33 mouse cellular contexts compared by ENCODE assay signal in the genomic region with DNA sequence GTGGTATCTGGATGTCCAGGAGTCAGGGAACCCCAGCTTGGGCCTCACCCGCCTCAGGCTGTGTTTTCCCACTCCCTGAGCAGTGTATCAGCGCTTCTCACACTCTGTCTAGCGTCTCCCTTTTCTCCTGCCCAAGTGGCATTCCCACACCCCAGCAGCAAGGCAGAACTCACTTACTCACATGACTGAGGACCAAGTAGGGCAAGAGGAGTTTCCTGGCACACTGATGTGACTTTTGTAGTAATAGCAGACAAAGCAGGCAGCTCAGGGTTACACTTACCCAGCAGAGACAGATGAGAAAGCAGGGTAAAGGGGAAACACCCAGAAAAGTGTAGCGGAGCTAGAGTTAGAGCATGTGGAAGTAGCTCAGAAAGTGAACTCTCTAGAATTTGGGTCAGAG. TPM values are rescaled to one million over a fixed set of nuclear protein-coding genes. Genes with fewer than 3 reads are reported as not detected.
DNase-seq lines count a peak whose midpoint lies in the region; ATAC-seq lines count a peak whose summit lies in the region.
"Had no signal": no experiment of that assay in that cellular context is flagged by ENCODE, and none has a peak within 500 bp of the region (broad histone marks: within the 10 kb centered on the region; RNA-seq: fewer than 3 reads in every experiment).

No protein-coding gene starts in this region.

- no peaks in the 10 kb centered on the region for H3K9me3 ChIP-seq in heart, embryonic 11.5 days (replicated peaks; ENCODE audit: control insufficient read depth, low read length)
- H3K9me3 ChIP-seq in intestine, embryonic 16.5 days (ENCODE audit: control insufficient read depth, low read length) = no peaks in the 10 kb centered on the region
- H3K9me3 ChIP-seq: forebrain, embryonic 10.5 days; forebrain, embryonic 13.5 days; heart, embryonic 12.5 days; heart, embryonic 15.5 days had no signal

- WGBS in heart, embryonic 11.5 days (ENCODE audit: insufficient replicate concordance) = 70% methylated on average over 4 of the region's 4 CpGs
- 67% methylated on average over 4 of the region's 4 CpGs for WGBS in intestine, embryonic 16.5 days

- no peaks in the 10 kb centered on the region for H3K27me3 ChIP-seq in heart, embryonic 11.5 days (ENCODE audit: control insufficient read depth, insufficient read depth, low read length)
- H3K27me3 ChIP-seq in intestine, embryonic 16.5 days (replicated peaks; ENCODE audit: control insufficient read depth, insufficient read depth, low read length) = no peaks in the 10 kb centered on the region
- H3K27me3 ChIP-seq: forebrain, embryonic 13.5 days; heart, embryonic 12.5 days; heart, embryonic 15.5 days had no signal

- H3K36me3 ChIP-seq in heart, embryonic 11.5 days (ENCODE audit: control insufficient read depth, insufficient read depth, low read length) = no peaks in the 10 kb centered on the region
- H3K36me3 ChIP-seq in intestine, embryonic 16.5 days (ENCODE audit: control insufficient read depth, insufficient read depth, low read length) = no peaks in the 10 kb centered on the region
- H3K36me3 ChIP-seq: forebrain, embryonic 10.5 days; heart, embryonic 12.5 days; heart, embryonic 15.5 days had no signal

- no peak overlapping the region for H3K4me3 ChIP-seq in heart, embryonic 11.5 days (ENCODE audit: low read depth, low read length)
- H3K4me3 ChIP-seq in intestine, embryonic 16.5 days (ENCODE audit: low read length) = no peak overlapping the region
- H3K4me3 ChIP-seq: forebrain, embryonic 10.5 days; forebrain, embryonic 13.5 days; heart, embryonic 12.5 days; heart, embryonic 15.5 days had no signal

- H3K27ac ChIP-seq in heart, embryonic 11.5 days (ENCODE audit: low read depth, low read length) = no peak overlapping the region
- H3K27ac ChIP-seq in intestine, embryonic 16.5 days (ENCODE audit: low read length) = no peak overlapping the region
- H3K27ac ChIP-seq: forebrain, embryonic 10.5 days; forebrain, embryonic 13.5 days; heart, embryonic 15.5 days; hindbrain, embryonic 14.5 days; hindbrain, postnatal 0 days had no signal

- H3K4me1 ChIP-seq in heart, embryonic 11.5 days (ENCODE audit: control insufficient read depth, insufficient read depth, low read length) = no peaks in the 10 kb centered on the region
- H3K4me1 ChIP-seq in intestine, embryonic 16.5 days (ENCODE audit: control insufficient read depth, insufficient read depth, low read length) = no peaks in the 10 kb centered on the region
- H3K4me1 ChIP-seq: forebrain, embryonic 10.5 days; forebrain, embryonic 13.5 days; heart, embryonic 15.5 days had no signal

- 0 out of 2 replicates have a peak, but pooled peaks have one; percentile 14 for ATAC-seq in heart, embryonic 11.5 days (replicated peaks; ENCODE audit: insufficient number of reproducible peaks, low FRiP score, low TSS enrichment)
- no peak for ATAC-seq in intestine, embryonic 16.5 days
- ATAC-seq: CD4-positive, CD25-positive, alpha-beta regulatory T cell, adult 4 months; forebrain, embryonic 13.5 days; forebrain, embryonic 16.5 days; hindbrain, postnatal 0 days; inflammation-experienced regulatory T-cells, adult 6 months; intestine, postnatal 0 days had no signal

- H3K9ac ChIP-seq in heart, embryonic 11.5 days (ENCODE audit: low read depth, low read length) = no peak overlapping the region
- no peak overlapping the region for H3K9ac ChIP-seq in intestine, embryonic 16.5 days (ENCODE audit: low read depth, low read length)
- H3K9ac ChIP-seq: forebrain, embryonic 13.5 days; heart, embryonic 12.5 days; heart, embryonic 15.5 days; hindbrain, embryonic 14.5 days had no signal

- H3K4me2 ChIP-seq in heart, embryonic 11.5 days = no peak overlapping the region
- H3K4me2 ChIP-seq in intestine, embryonic 16.5 days (ENCODE audit: low read depth, low read length) = no peak overlapping the region
- H3K4me2 ChIP-seq: forebrain, embryonic 13.5 days; heart, embryonic 12.5 days; heart, embryonic 15.5 days; hindbrain, embryonic 14.5 days had no signal

- peak; percentile 23 for DNase-seq in adrenal gland, postnatal 14 days
- DNase-seq in adrenal gland, adult 8-10 months = no peak
- no peak for DNase-seq in heart, adult 8-10 months (ENCODE audit: low spot score)
- DNase-seq in NIH3T3 (ENCODE audit: low read depth) = peak; percentile 10
- peak; percentile 11 for DNase-seq in ZHBTc4 (ENCODE audit: low read depth, low spot score)
- no peak for DNase-seq in embryo, embryonic 11 days
- DNase-seq: cerebellum, adult 11-12 months; cerebellum, adult 8-10 months; cerebellum, postnatal 10 days; cerebellum, postnatal 36 days; gastrocnemius, postnatal 10 days; gastrocnemius, postnatal 36 days; heart, postnatal 36 days had no signal

RNA-seq across cellular contexts. Expression of a gene that starts 8.8 kb away (rescaled TPM):
- 4.8 and 121 TPM in 2 replicates for total RNA-seq in adrenal gland, postnatal 14 days (2021)
- under 1 TPM; 0.18 to 0.94 (median 0.36) TPM for total RNA-seq in adrenal gland, adult 8-10 months (2022)
- not detected in 2 replicates for polyA plus RNA-seq in heart, embryonic 11.5 days (2014; fragmentation: Nextera tagmentation; extraction: Ambion mirVana)
- under 1 TPM; 0.16 to 0.46 (median 0.31) TPM for total RNA-seq in heart, adult 8-10 months (2022)
- polyA plus RNA-seq in intestine, embryonic 16.5 days (2015; fragmentation: Nextera tagmentation; extraction: Ambion mirVana) = 6.9 and 7.8 TPM in 2 replicates
- total RNA-seq: gastrocnemius, adult 18-20 months; gastrocnemius, postnatal 36 days; granulocyte monocyte progenitor cell, adult 5-6 weeks; hindbrain, postnatal 0 days; MEL had no signal
- polyA plus RNA-seq: C2C12; CD4-positive, CD25-positive, alpha-beta regulatory T cell, adult 4 months; cortical plate, adult 2 months; embryonic facial prominence, embryonic 11.5 days; embryonic facial prominence, embryonic 14.5 days; forebrain, embryonic 10.5 days; forebrain, embryonic 13.5 days; forebrain, embryonic 16.5 days; heart, embryonic 12.5 days; heart, embryonic 15.5 days; hindbrain, embryonic 11.5 days; hindbrain, embryonic 14.5 days; hindbrain, postnatal 0 days; inflammation-experienced regulatory T-cells, adult 6 months had no signal

Comparison
In these comparisons a context has a peak if more than half of its experiments do, and no peak if none do; other contexts are left out.
1. DNase-seq: peak in adrenal gland, postnatal 14 days (single experiment), NIH3T3 (single experiment) and ZHBTc4 (single experiment); none in adrenal gland, adult 8-10 months (single experiment), heart, adult 8-10 months (single experiment) and embryo, embryonic 11 days (single experiment).